Mouse (Mus musculus) cortical plate, adult 2 months (tissue): ENCODE results near the gene Lrrc74a.

ENCODE experiments used
- CTCF ChIP-seq: fragments of 200-500 bp; IDR thresholded peaks from 2 replicates; pipeline ENCODE4 v1.5.1; 2011; ENCODE audit warnings: mild to moderate bottlenecking, control low read depth, low read length; ENCODE audit not compliant: insufficient read depth; ENCODE audit errors: extremely low read depth
- POLR2A ChIP-seq: fragments of 200-500 bp; IDR thresholded peaks from 2 replicates; pipeline ENCODE4 v1.6.1; 2011; ENCODE audit warnings: mild to moderate bottlenecking, low read length, control low read depth; ENCODE audit not compliant: insufficient read depth; ENCODE audit errors: extremely low read depth

- TF ChIP-seq POLR2A (no peak), CTCF (no peak)
Observed at GRCm38 (mm10) chr12:86793830-86794229, 59.7 kb downstream of the Lrrc74a start.
